Mouse (Mus musculus) liver, embryonic 13.5 days (tissue): Measurements from ENCODE around the gene Dpp4. TPM values are rescaled to one million over a fixed set of nuclear protein-coding genes. Genes with fewer than 3 reads are reported as not detected.

ENCODE experiments used
- ATAC-seq: fragments of 200-750 bp; cut with Nextera tagmentation; 2 replicates; pipeline ENCODE4 v1.8.0; 2017; ENCODE audit warnings: low read depth, mild to moderate bottlenecking, moderate number of reproducible peaks, moderate library complexity
- DNase-seq: peaks from one replicate; pipeline ENCODE4 v3.0.0; 2022
- H3K27ac ChIP-seq: fragments of 300-500 bp; sonication (generic); 2 replicates; pipeline ENCODE4 v1.5.1; 2015; ENCODE audit warnings: moderate library complexity, mild to moderate bottlenecking, inconsistent platforms
- H3K27me3 ChIP-seq: fragments of 300-500 bp; sonication (generic); 2 replicates; pipeline ENCODE4 v1.6.1; 2015; ENCODE audit warnings: mild to moderate bottlenecking, inconsistent platforms
- H3K36me3 ChIP-seq: fragments of 300-500 bp; sonication (generic); 2 replicates; pipeline ENCODE4 v1.6.1; 2015; ENCODE audit warnings: mild to moderate bottlenecking, inconsistent platforms
- H3K4me1 ChIP-seq: fragments of 300-500 bp; sonication (generic); replicated peaks from 2 replicates; pipeline ENCODE4 v1.6.1; 2015; ENCODE audit warnings: inconsistent platforms
- H3K4me2 ChIP-seq: fragments of 300-500 bp; sonication (generic); 2 replicates; pipeline ENCODE4 v1.6.1; 2015; ENCODE audit warnings: inconsistent platforms, mild to moderate bottlenecking, moderate library complexity
- H3K4me3 ChIP-seq: fragments of 300-500 bp; sonication (generic); replicated peaks from 2 replicates; pipeline ENCODE4 v1.5.1; 2015; ENCODE audit warnings: mild to moderate bottlenecking, inconsistent platforms
- H3K9ac ChIP-seq: fragments of 300-500 bp; sonication (generic); 2 replicates; pipeline ENCODE4 v1.6.1; 2015; ENCODE audit warnings: mild to moderate bottlenecking, inconsistent platforms
- H3K9me3 ChIP-seq: fragments of 300-500 bp; sonication (generic); replicated peaks from 2 replicates; pipeline ENCODE4 v1.6.1; 2016; ENCODE audit warnings: inconsistent platforms
- WGBS: fragments of 180-500 bp; shearing (Covaris S2); methylation state at CpG from one replicate; pipeline ENCODE4 v1.1.7; 2015; ENCODE audit not compliant: insufficient replicate concordance; 5-methylcytosine and 5-hydroxymethylcytosine counted together
- polyA plus RNA-seq: library from polyadenylated mRNA; unstranded; fragments of >200 nt; fragmentation: Nextera tagmentation; extraction: Ambion mirVana; gene quantifications from 2 replicates; pipeline ENCODE4 v1.2.1, GENCODE M21; 2015

The Dpp4 gene
- polyA plus RNA-seq, 1 experiment from 2014 or later = 3.4 TPM

DNA sequence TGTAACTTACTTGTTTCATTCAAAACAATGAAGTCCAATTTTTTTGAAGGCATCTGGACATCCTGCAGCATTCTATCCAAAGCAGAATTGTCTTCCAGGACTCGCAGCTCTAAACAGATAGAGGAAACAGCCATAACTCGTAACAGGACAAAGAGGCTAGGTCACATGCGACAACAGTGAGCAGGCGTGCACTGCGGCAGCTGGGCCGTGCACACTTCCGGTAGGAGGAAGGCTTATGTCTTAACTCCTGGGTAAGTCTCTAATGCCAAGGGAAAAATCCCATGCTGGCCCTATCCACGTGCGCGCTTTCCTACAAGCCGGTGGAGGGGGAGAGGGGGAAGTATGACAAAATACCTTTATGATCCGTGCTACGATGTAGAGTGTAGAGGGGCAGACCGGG is 55.4 kb downstream of the Dpp4 start:
- no peak for DNase-seq
- WGBS = 73% methylated on average over 14 of the region's 14 CpGs

GRCm38 (mm10) chr2:62355766-62356165 is 56.3 kb downstream of the Dpp4 start:
- no peak for ATAC-seq
- H3K27ac ChIP-seq = no peak overlapping the region
- no peaks in the 10 kb centered on the region for H3K9me3 ChIP-seq
- H3K4me3 ChIP-seq = no peak overlapping the region
- DNase-seq = no peak
- H3K4me2 ChIP-seq = no peak overlapping the region
- WGBS = 65% methylated on average over 6 of the region's 6 CpGs
- no peaks in the 10 kb centered on the region for H3K4me1 ChIP-seq
- no peaks in the 10 kb centered on the region for H3K36me3 ChIP-seq
- no peak overlapping the region for H3K9ac ChIP-seq
- no peaks in the 10 kb centered on the region for H3K27me3 ChIP-seq

More for the DNA sequence above, 55.4 kb downstream of the Dpp4 start:
- H3K27ac ChIP-seq = no peak overlapping the region
- H3K4me1 ChIP-seq = no peaks in the 10 kb centered on the region
- H3K27me3 ChIP-seq = no peaks in the 10 kb centered on the region
- ATAC-seq = no peak
- no peak overlapping the region for H3K4me3 ChIP-seq
- H3K4me2 ChIP-seq = no peak overlapping the region
- no peaks in the 10 kb centered on the region for H3K36me3 ChIP-seq
- no peak overlapping the region for H3K9ac ChIP-seq
- no peaks in the 10 kb centered on the region for H3K9me3 ChIP-seq

GRCm38 (mm10) chr2:62352035-62352434 is 60.0 kb downstream of the Dpp4 start:
- Histone ChIP-seq H3K9ac (no peak overlapping the region), H3K36me3 (no peaks in the 10 kb centered on the region), H3K27me3 (no peaks in the 10 kb centered on the region), H3K9me3 (no peaks in the 10 kb centered on the region), H3K4me2 (no peak overlapping the region), H3K27ac (no peak overlapping the region), H3K4me3 (no peak overlapping the region), H3K4me1 (no peaks in the 10 kb centered on the region)
- ATAC-seq (no peak), DNase-seq (no peak)
- 44% methylated on average over 3 of the region's 3 CpGs for WGBS

DNA sequence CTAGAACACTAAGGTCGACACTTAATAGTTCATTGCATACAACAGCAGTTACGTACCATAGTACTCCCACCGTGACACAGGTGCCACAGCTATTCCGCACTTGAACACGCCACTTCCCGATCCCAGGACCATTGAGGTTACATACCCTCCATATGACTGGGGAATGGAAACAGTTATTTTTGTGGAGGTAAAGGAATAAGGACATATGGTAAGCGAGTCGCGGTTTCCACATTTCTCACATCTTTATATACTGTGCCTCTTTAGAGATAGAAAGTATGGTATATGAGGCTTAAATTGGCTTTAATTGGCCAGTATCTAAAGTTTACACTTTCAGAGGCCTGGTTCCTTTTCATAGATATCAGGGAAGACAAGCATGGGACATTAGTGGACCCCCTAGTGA is 64.3 kb downstream of the Dpp4 start:
- ATAC-seq = no peak
- Histone ChIP-seq H3K4me1 (no peaks in the 10 kb centered on the region), H3K4me2 (no peak overlapping the region), H3K9ac (no peak overlapping the region), H3K36me3 (no peaks in the 10 kb centered on the region), H3K27me3 (no peaks in the 10 kb centered on the region), H3K27ac (no peak overlapping the region), H3K4me3 (no peak overlapping the region), H3K9me3 (no peaks in the 10 kb centered on the region)
- WGBS = 78% methylated on average over 9 of the region's 9 CpGs
- no peak for DNase-seq

DNA sequence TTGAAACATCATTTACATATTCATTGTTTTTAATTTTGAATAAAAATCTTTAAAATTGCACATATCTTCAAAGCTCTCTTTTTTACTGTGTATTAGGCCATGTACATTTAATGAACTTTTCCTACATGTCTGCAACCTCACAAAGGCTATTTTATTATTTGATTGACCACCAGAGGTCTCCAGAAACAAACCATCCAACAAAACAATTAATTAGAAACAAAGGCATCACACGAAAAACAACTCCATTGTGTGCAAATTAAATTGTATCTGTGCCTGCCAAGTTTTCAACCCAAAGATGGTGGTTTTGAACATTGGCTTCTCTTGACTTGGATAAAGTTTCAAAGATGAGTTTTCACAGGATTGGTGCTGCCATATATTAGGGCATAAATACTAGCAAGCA is 65.3 kb downstream of the Dpp4 start:
- Histone ChIP-seq H3K4me2 (no peak overlapping the region), H3K4me3 (no peak overlapping the region), H3K27ac (no peak overlapping the region), H3K27me3 (no peaks in the 10 kb centered on the region), H3K4me1 (no peaks in the 10 kb centered on the region), H3K36me3 (no peaks in the 10 kb centered on the region), H3K9ac (no peak overlapping the region), H3K9me3 (no peaks in the 10 kb centered on the region)
- DNase-seq = no peak
- WGBS = 12% methylated on average over 1 of the region's 1 CpGs
- ATAC-seq = no peak

DNA sequence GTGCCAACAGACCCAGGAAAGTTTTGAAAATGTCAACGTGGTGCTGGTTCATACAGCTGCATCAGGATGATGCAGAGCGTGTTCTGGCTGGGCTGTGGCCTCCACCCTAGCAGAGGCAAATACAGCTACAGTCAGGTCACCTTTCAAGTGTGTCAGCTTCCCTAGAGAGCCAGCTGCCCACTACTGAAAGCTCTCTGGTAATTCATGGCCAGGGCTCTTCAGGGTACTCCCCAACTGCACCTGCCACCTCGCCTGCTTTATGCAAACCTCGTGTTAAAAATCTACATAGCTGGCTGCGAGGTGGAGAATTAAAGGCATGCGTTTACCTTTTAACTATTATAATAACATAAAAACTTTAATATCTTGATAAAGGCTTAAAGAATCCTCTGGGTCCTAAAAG is 67.7 kb downstream of the Dpp4 start:
- no peaks in the 10 kb centered on the region for H3K4me1 ChIP-seq
- H3K36me3 ChIP-seq = no peaks in the 10 kb centered on the region
- no peak overlapping the region for H3K4me2 ChIP-seq
- H3K4me3 ChIP-seq = no peak overlapping the region
- DNase-seq = no peak
- no peak overlapping the region for H3K27ac ChIP-seq
- 59% methylated on average over 6 of the region's 6 CpGs for WGBS
- no peak overlapping the region for H3K9ac ChIP-seq
- no peak for ATAC-seq
- no peaks in the 10 kb centered on the region for H3K9me3 ChIP-seq
- no peaks in the 10 kb centered on the region for H3K27me3 ChIP-seq

- H3K4me1 ChIP-seq = no peaks in the 10 kb centered on the region
- WGBS = 59% methylated on average over 14 of the region's 14 CpGs
- no peaks in the 10 kb centered on the region for H3K27me3 ChIP-seq
- DNase-seq (no peak), ATAC-seq (no peak)
- H3K9me3 ChIP-seq = no peaks in the 10 kb centered on the region
- no peak overlapping the region for H3K4me2 ChIP-seq
- H3K4me3 ChIP-seq = no peak overlapping the region
- H3K27ac ChIP-seq = no peak overlapping the region
- H3K9ac ChIP-seq = no peak overlapping the region
- H3K36me3 ChIP-seq = no peaks in the 10 kb centered on the region
Measured at GRCm38 (mm10) chr2:62341734-62342128, 70.3 kb downstream of the Dpp4 start.

- Histone ChIP-seq H3K27ac (no peak overlapping the region), H3K4me2 (no peak overlapping the region), H3K27me3 (no peaks in the 10 kb centered on the region), H3K9me3 (no peaks in the 10 kb centered on the region), H3K4me1 (no peaks in the 10 kb centered on the region), H3K9ac (no peak overlapping the region), H3K36me3 (no peaks in the 10 kb centered on the region), H3K4me3 (no peak overlapping the region)
- WGBS = 55% methylated on average over 3 of the region's 3 CpGs
- DNase-seq (no peak), ATAC-seq (no peak)
Measured at GRCm38 (mm10) chr2:62341061-62341733, 70.8 kb downstream of the Dpp4 start.

GRCm38 (mm10) chr2:62339222-62339944 is 72.6 kb downstream of the Dpp4 start:
- H3K4me3 ChIP-seq = no peak overlapping the region
- H3K9ac ChIP-seq = no peak overlapping the region
- H3K4me2 ChIP-seq = no peak overlapping the region
- ATAC-seq (no peak), DNase-seq (no peak)
- H3K27me3 ChIP-seq = no peaks in the 10 kb centered on the region
- no peaks in the 10 kb centered on the region for H3K4me1 ChIP-seq
- no peaks in the 10 kb centered on the region for H3K9me3 ChIP-seq
- no peak overlapping the region for H3K27ac ChIP-seq
- no peaks in the 10 kb centered on the region for H3K36me3 ChIP-seq
- WGBS = 49% methylated on average over 4 of the region's 4 CpGs

- ATAC-seq = no peak
- H3K9ac ChIP-seq = no peak overlapping the region
- no peak for DNase-seq
- H3K4me1 ChIP-seq = no peaks in the 10 kb centered on the region
- no peak overlapping the region for H3K4me2 ChIP-seq
- H3K27ac ChIP-seq = no peak overlapping the region
- no peak overlapping the region for H3K4me3 ChIP-seq
- no peaks in the 10 kb centered on the region for H3K27me3 ChIP-seq
- WGBS = 60% methylated on average over 7 of the region's 7 CpGs
- H3K36me3 ChIP-seq = no peaks in the 10 kb centered on the region
- no peaks in the 10 kb centered on the region for H3K9me3 ChIP-seq
Measured at GRCm38 (mm10) chr2:62337086-62337485, 74.9 kb downstream of the Dpp4 start.

DNA sequence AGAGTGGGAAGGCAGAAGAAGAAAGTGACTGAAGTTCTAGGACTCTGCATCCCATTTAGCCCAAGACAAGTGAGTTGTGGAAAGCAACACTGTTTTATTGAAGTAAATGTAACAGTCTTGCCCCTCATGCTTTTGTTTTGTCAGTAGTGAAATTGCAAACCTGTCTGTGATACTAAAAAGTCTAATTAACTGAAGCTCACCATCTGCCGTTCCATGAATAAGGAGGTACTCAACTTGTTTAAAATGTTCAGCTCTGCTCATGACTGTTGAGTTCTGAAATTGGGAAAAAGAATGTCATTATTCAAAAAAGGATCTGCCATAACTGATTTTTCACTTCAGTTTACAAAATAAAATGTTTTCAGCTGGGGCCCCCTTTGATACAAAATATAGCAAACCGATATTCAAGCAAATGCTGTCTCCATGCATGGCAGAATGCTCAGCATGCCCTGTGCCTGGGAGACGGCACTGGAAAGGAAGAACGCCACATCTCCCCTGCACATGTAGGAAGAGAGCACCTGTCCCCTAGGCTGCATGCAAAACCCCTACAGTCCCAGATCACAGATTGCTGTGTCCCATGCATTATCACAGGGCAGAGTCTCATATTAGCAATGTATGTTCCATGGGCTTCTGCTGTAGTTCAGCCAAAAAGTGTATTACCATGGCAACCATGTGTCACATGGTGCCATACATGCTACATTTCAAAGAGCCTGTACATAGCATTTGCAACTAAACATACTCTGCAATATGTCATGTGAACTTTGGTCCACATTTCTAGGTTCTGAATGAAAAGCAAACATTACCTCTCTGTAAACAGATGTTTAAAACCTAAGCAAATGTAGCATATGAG is 77.4 kb downstream of the Dpp4 start:
- Histone ChIP-seq H3K9ac (no peak overlapping the region), H3K9me3 (no peaks in the 10 kb centered on the region), H3K4me1 (no peaks in the 10 kb centered on the region), H3K4me3 (no peak overlapping the region), H3K36me3 (no peaks in the 10 kb centered on the region), H3K27ac (no peak overlapping the region), H3K4me2 (no peak overlapping the region), H3K27me3 (no peaks in the 10 kb centered on the region)
- 66% methylated on average over 4 of the region's 4 CpGs for WGBS
- DNase-seq (no peak), ATAC-seq (no peak)
